ENCODE assay signal across 9 mouse cellular contexts in the genomic region with DNA sequence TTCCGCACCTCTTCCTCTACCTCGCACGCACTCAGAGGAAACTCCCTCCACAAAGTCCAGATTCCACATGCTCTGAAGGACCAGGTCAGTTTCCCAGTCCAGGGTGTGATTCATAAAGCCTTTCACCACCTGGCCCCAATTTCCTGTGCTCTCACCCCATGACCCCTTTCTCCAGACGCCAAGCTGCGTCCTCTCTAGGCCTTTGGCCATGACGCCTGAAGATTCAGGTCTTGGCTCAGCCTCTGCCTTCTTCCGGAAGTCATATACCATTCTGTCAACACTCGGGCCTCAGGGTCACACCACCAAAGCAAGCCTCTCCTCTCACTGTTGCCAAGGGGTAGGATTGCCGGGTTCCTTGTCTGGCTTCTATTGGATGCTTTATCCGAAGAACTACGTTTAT.
DNase-seq lines count a peak whose midpoint lies in the region; ATAC-seq and TF ChIP-seq lines count a peak whose summit lies in the region.
"Had no signal": no experiment of that assay in that cellular context is flagged by ENCODE, and none has a peak within 500 bp of the region (broad histone marks: within the 10 kb centered on the region; RNA-seq: fewer than 3 reads in every experiment).

No protein-coding gene starts in this region.

- no peak overlapping the region for H3K27ac ChIP-seq in heart, postnatal 0 days (ENCODE audit: low read depth)
- no peak overlapping the region for H3K27ac ChIP-seq in midbrain, embryonic 16.5 days (ENCODE audit: low read length)
- H3K27ac ChIP-seq: neural tube, embryonic 12.5 days had no signal

- no peak overlapping the region for H3K4me3 ChIP-seq in heart, postnatal 0 days (ENCODE audit: low read depth, low read length)
- H3K4me3 ChIP-seq in midbrain, embryonic 16.5 days (ENCODE audit: low read depth, low read length) = no peak overlapping the region
- H3K4me3 ChIP-seq: neural tube, embryonic 12.5 days had no signal

- no peak overlapping the region for H3K9ac ChIP-seq in heart, postnatal 0 days (replicated peaks; ENCODE audit: low read depth, low read length)
- H3K9ac ChIP-seq in midbrain, embryonic 16.5 days (ENCODE audit: low read depth, low read length) = no peak overlapping the region
- H3K9ac ChIP-seq: neural tube, embryonic 12.5 days had no signal

- H3K4me2 ChIP-seq in heart, postnatal 0 days (ENCODE audit: low read depth, low read length) = no peak overlapping the region
- H3K4me2 ChIP-seq in midbrain, embryonic 16.5 days (ENCODE audit: low read length) = no peak overlapping the region
- H3K4me2 ChIP-seq: neural tube, embryonic 12.5 days had no signal

- no peaks in the 10 kb centered on the region for H3K4me1 ChIP-seq in heart, postnatal 0 days (ENCODE audit: control insufficient read depth, insufficient read depth)
- H3K4me1 ChIP-seq in midbrain, embryonic 16.5 days (ENCODE audit: control insufficient read depth, insufficient read depth, low read length) = peaks cover 7% of the 10 kb centered on the region; the same call in 1 of the 2 replicates

- H3K9me3 ChIP-seq in heart, postnatal 0 days (replicated peaks; ENCODE audit: control insufficient read depth, low read length) = no peaks in the 10 kb centered on the region
- no peaks in the 10 kb centered on the region for H3K9me3 ChIP-seq in midbrain, embryonic 16.5 days (replicated peaks; ENCODE audit: control insufficient read depth, low read length, poor library complexity, severe bottlenecking)
- H3K9me3 ChIP-seq: neural tube, embryonic 12.5 days had no signal

- no peaks in the 10 kb centered on the region for H3K36me3 ChIP-seq in heart, postnatal 0 days (replicated peaks; ENCODE audit: control insufficient read depth, insufficient read depth, low read length)
- no peaks in the 10 kb centered on the region for H3K36me3 ChIP-seq in midbrain, embryonic 16.5 days (ENCODE audit: control insufficient read depth, insufficient read depth, low read length)
- H3K36me3 ChIP-seq: neural tube, embryonic 12.5 days had no signal

- peak; percentile 45 for DNase-seq in 3T3-L1 (ENCODE audit: low read depth, low spot score)
- peak; percentile 31 to 43 for DNase-seq in adrenal gland, adult 18-20 months (ENCODE audit: low spot score in 2 of 2)
- DNase-seq in heart, postnatal 0 days (ENCODE audit: low spot score) = no peak
- peak; percentile 76 to 80 for DNase-seq in kidney, postnatal 36 days
- DNase-seq in right cerebral cortex, adult 2 months (ENCODE audit: low spot score in 2 of 2) = no peak
- no peak for DNase-seq in spleen, postnatal 10 days (ENCODE audit: low spot score in 2 of 2)

- peak; percentile 30; the same call in 1 of the 2 replicates for ATAC-seq in heart, postnatal 0 days (ENCODE audit: insufficient read depth, low read depth)
- no peak for ATAC-seq in midbrain, embryonic 16.5 days
- no peak for ATAC-seq in CD4-positive, CD25-positive, alpha-beta regulatory T cell, adult 4 months

- WGBS in heart, postnatal 0 days = 29% methylated on average over 11 of the region's 11 CpGs
- 85% methylated on average over 11 of the region's 11 CpGs for WGBS in midbrain, embryonic 16.5 days

- no peak for TF ChIP-seq CTCF in heart, postnatal 0 days (IDR thresholded peaks at IDR 0.05; ENCODE audit: low read depth)

- peaks cover 5% of the 10 kb centered on the region; the same call in 1 of the 2 replicates for H3K27me3 ChIP-seq in heart, postnatal 0 days (ENCODE audit: control insufficient read depth, insufficient read depth, low read length)
- no peaks in the 10 kb centered on the region for H3K27me3 ChIP-seq in midbrain, embryonic 16.5 days (ENCODE audit: control insufficient read depth, insufficient read depth, low read depth, low read length)
- H3K27me3 ChIP-seq: neural tube, embryonic 12.5 days had no signal

- no peak for TF ChIP-seq EP300 in heart, postnatal 0 days (IDR thresholded peaks at IDR 0.05; ENCODE audit: low read depth)

Comparison
In these comparisons a context has a peak if more than half of its experiments do, and no peak if none do; other contexts are left out.
1. DNase-seq: peak in 3T3-L1 (single experiment), adrenal gland, adult 18-20 months (2 of 2) and kidney, postnatal 36 days (2 of 2); none in heart, postnatal 0 days (single experiment), right cerebral cortex, adult 2 months (0 of 2) and spleen, postnatal 10 days (0 of 2).